Mouse (Mus musculus) thymus, adult 2 months (tissue): Measurements from ENCODE around the gene Foxk2. TPM values are rescaled to one million over a fixed set of nuclear protein-coding genes. Genes with fewer than 3 reads are reported as not detected.

Experiments used
- DNase-seq: peaks from one replicate; pipeline ENCODE4 v3.0.0; 2021
- H3K27ac ChIP-seq: fragments of 200-500 bp; 2 replicates; pipeline ENCODE4 v1.5.1; 2012; ENCODE audit warnings: low read length, control low read depth; ENCODE audit not compliant: control insufficient read depth, insufficient read depth
- H3K27me3 ChIP-seq: fragments of 200-500 bp; 2 replicates; pipeline ENCODE4 v1.6.1; 2012; ENCODE audit warnings: mild to moderate bottlenecking, low read length, moderate library complexity, mixed read lengths; ENCODE audit not compliant: control insufficient read depth, insufficient read depth
- H3K36me3 ChIP-seq: fragments of 200-500 bp; 2 replicates; pipeline ENCODE4 v1.6.1; 2012; ENCODE audit warnings: mild to moderate bottlenecking, low read length, moderate library complexity; ENCODE audit not compliant: control insufficient read depth, insufficient read depth
- H3K4me1 ChIP-seq: fragments of 200-500 bp; replicated peaks from 2 replicates; pipeline ENCODE4 v1.6.1; 2012; ENCODE audit warnings: low read length; ENCODE audit not compliant: control insufficient read depth, insufficient read depth
- H3K4me3 ChIP-seq: fragments of 200-500 bp; 2 replicates; pipeline ENCODE4 v1.5.1; 2012; ENCODE audit warnings: mild to moderate bottlenecking, low read length, control low read depth, moderate library complexity; ENCODE audit not compliant: control insufficient read depth, insufficient read depth
- CTCF ChIP-seq: fragments of 200-500 bp; IDR thresholded peaks from 2 replicates; pipeline ENCODE4 v1.5.1; 2012; ENCODE audit warnings: mild to moderate bottlenecking, control low read depth, low read length, moderate library complexity, borderline replicate concordance; ENCODE audit not compliant: control insufficient read depth, poor library complexity, insufficient read depth; ENCODE audit errors: extremely low read depth
- POLR2A ChIP-seq: fragments of 200-500 bp; IDR thresholded peaks from 2 replicates; pipeline ENCODE4 v1.6.1; 2012; ENCODE audit warnings: mild to moderate bottlenecking, low read length, control low read depth, moderate library complexity; ENCODE audit not compliant: control insufficient read depth, poor library complexity, insufficient read depth; ENCODE audit errors: extremely low read depth
- WGBS: fragments of 180-500 bp; shearing (Covaris S2); methylation state at CpG from one replicate; pipeline ENCODE4 v1.1.7; 2018; 5-methylcytosine and 5-hydroxymethylcytosine counted together
- polyA plus RNA-seq: library from polyadenylated mRNA; depleted of rRNA; stranded (reverse); fragments of >200 nt; gene quantifications from 2 replicates; pipeline ENCODE4 v1.2.3, GENCODE M21; 2012

Foxk2 gene
- polyA plus RNA-seq, 1 experiment, result 57.5 TPM

DNA sequence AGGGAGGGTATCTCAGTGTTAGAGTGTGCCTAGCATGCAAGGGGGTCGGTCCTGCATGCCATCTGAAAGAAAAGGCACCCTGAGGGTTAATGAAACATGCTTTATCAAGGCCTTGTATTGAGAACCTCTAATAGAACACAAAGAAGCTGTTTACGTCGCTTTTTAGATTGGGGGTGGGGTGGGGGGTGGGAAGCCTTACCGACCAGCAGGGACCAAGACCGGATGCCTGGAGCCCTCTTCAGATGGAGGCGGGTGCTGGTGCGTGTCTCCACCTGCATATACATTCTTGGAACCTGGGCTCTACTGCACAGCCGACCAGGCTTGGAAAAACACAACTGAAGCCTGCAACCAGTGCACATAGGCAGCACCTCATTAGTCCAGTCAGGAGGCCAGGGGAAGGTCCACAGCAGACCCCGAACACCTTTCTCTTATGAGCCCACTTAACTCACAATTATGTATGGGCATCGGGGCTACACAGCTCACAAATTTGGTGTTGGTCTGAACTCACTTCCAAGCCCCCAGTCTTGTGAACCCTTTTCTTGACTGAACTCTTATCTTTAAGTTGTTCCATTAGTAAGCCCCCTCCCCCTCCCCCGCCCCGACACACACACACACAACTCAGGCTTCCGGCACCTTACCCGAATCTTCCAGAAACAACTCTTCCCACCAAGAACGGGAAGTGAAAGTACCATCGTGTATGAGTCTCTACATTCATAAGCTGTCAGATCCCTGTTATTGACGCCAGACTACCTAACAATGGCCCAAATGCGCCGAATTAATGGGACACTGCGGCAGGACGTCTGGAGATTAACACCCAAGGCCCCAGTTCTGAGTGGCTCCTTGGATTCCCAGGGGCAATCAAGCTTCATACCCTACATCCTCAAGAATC lies 31.4 kb upstream of the Foxk2 start:
- H3K27ac ChIP-seq, result peak overlapping the region; percentile 78
- peak overlapping the region; percentile 92 for H3K4me3 ChIP-seq
- peaks cover 39% of the 10 kb centered on the region for H3K36me3 ChIP-seq
- TF ChIP-seq CTCF (no peak), POLR2A (no peak)
- no peaks in the 10 kb centered on the region for H3K27me3 ChIP-seq
- peaks cover 10% of the 10 kb centered on the region for H3K4me1 ChIP-seq
- DNase-seq, result peak; percentile 21
- 3% methylated on average over 21 of the region's 21 CpGs for WGBS

DNA sequence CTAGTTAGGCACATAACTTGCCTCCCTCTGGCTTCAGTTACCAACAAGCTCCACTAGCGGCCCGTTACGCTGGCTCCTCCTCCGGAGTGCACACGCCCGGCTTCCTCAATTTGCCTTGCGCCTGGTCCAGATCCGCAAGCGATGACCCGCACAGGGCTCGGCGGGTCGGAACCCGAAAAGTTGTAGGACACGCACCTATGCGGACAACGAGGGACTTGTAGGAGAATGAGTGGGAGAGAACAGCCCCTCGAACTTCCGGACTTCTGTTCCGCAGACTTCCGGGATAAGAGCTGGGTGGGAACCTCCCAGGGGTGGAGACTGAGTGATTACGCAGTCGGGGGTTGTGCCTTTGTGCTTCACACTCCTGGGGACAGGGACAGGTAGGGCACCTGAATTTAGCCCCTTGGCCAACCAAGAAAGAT lies 30.8 kb upstream of the Foxk2 start, which contains the start of gene Cybc1:
Cybc1 (minus strand) TSS at position 305 of the 422 bp plus-strand sequence.
- Histone ChIP-seq H3K36me3 (peaks cover 32% of the 10 kb centered on the region), H3K27me3 (no peaks in the 10 kb centered on the region), H3K4me3 (peak within 1 kb of the TSS; percentile 92), H3K27ac (peak within 1 kb of the TSS; percentile 78), H3K4me1 (peaks cover 10% of the 10 kb centered on the region)
- DNase-seq, result peak; percentile 84
- WGBS, result under 1% methylated on average over 23 of the region's 23 CpGs
- TF ChIP-seq POLR2A (peak; percentile 79), CTCF (peak; percentile 72; the same call in 1 of the 2 replicates)

DNA sequence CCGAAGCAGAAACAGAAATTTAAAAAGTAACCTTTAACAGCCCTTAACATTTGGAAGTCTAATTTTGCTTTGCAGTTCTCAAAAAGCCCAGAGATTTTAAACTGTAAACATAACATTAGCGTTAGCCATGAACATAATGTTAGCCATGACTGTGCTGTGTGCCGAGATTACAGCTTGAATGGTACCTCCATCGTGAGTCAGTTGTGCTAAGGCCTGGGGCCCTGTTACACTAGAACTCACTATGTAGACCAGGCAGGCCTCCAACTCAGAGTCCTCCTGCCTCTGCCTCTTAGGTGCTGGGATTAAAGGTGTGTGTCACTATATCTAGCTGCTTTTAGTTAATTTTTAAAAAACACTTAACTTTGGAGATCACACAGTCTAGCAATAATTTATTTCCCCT lies 28.6 kb upstream of the Foxk2 start:
- H3K4me3 ChIP-seq, result no peak overlapping the region
- H3K36me3 ChIP-seq, result peaks cover 11% of the 10 kb centered on the region
- WGBS, result 94% methylated on average over 4 of the region's 4 CpGs
- no peak for DNase-seq
- H3K4me1 ChIP-seq, result peaks cover 10% of the 10 kb centered on the region
- no peak overlapping the region for H3K27ac ChIP-seq
- H3K27me3 ChIP-seq, result no peaks in the 10 kb centered on the region
- TF ChIP-seq CTCF (no peak), POLR2A (no peak)

DNA sequence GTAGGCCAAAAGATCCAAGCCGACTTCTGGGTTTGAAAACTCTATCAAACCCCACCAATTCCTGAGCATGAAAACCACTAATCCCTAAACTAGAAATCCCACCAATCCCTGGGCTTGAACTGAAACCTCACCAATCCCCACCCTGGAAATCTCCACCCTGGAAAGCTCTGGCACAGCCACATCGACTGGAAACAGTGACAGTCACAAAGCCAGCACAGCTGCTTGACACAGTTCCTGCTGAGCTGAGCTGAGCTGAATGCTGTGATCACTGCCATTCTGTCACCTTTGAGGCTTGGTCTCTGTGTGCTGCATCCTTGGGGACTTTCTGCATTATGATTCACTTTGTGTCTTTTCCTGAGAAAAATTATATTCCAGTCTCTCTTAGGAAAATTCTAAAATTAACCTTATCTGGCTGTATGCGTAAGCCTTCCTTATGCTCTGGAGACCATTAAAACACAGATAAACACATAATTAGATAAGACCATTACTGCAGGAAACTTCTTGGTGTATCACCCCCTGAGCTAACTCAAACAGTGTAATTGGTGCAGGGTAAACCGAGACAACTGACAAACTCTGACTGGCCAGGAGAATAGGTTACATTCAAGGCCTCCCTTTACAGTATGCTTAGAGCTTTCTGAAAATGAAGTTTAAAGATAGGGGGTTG lies 28.0 kb upstream of the Foxk2 start:
- no peak overlapping the region for H3K4me3 ChIP-seq
- no peak for TF ChIP-seq POLR2A
- no peak for TF ChIP-seq CTCF
- no peak for DNase-seq
- WGBS, result 92% methylated on average over 4 of the region's 4 CpGs
- H3K36me3 ChIP-seq, result peaks cover 5% of the 10 kb centered on the region
- H3K4me1 ChIP-seq, result peaks cover 10% of the 10 kb centered on the region
- no peak overlapping the region for H3K27ac ChIP-seq
- H3K27me3 ChIP-seq, result no peaks in the 10 kb centered on the region

DNA sequence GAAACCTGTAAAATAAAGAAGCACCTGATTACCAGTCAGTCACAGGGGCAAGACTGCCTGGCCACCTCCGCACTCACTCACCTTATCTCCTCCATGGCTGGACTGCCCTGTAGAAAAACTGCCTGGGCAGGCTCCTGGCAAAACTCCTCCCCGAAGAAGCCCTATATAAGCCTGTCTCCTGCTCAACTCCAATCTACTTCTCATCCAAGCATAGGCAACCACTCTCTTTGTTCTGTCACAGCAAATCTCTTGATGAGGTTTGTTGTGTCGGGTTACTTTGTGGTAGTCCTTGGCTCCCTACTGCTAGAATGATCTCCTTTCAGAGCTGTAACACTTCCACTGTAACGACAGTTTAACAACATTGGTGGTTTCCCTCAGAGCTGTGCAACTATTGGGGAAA lies 27.1 kb upstream of the Foxk2 start:
- H3K27ac ChIP-seq, result no peak overlapping the region
- 63% methylated on average over 4 of the region's 4 CpGs for WGBS
- no peak overlapping the region for H3K4me3 ChIP-seq
- TF ChIP-seq CTCF, result no peak
- no peak for TF ChIP-seq POLR2A
- H3K4me1 ChIP-seq, result peaks cover 9% of the 10 kb centered on the region
- DNase-seq, result no peak
- H3K27me3 ChIP-seq, result no peaks in the 10 kb centered on the region
- H3K36me3 ChIP-seq, result no peaks in the 10 kb centered on the region

DNA sequence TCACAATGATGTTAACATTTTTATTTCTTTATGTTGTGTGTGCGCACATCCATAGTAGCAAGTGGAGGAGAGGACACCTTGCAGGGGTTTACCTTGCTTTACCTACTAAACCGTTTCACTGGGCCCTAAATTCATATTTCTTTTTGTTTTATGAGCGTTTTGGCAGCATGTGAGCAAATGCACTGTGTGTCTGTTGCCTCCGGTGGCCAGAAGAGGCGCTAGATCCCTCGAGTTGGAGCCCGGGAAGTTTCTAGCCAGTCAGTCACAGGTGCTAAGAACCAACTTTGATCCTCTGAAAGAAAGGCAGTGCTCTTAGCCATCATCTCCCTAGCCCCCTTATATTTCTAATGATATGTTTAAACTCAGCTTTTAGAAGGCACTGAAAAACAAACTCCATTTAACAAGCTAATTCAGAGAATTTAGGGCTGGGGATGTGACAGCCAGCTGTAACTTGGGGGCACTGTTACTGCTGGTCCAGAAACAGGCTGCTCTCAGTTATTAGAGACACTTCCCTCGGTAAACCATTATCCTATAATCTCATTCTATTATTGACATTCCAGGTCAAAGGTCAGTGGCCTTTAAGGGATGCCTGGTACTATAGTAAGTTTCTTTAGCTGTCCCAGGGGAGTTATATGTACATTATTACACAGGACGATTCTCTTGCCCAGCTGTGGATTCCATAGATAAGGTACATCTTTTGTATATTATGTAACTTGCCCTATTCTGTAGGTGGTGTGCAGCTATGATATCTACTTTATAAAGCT lies 24.1 kb upstream of the Foxk2 start:
- Histone ChIP-seq H3K4me3 (no peak overlapping the region), H3K27me3 (no peaks in the 10 kb centered on the region), H3K4me1 (peaks cover 5% of the 10 kb centered on the region), H3K27ac (peak overlapping the region; percentile 44; the same call in 1 of the 2 replicates), H3K36me3 (peaks cover 5% of the 10 kb centered on the region; the same call in 1 of the 2 replicates)
- WGBS, result 33% methylated on average over 9 of the region's 9 CpGs
- DNase-seq, result peak; percentile 78
- TF ChIP-seq POLR2A (no peak), CTCF (peak; percentile 68; the same call in 1 of the 2 replicates)
